In genomic region chr13:25722595-25723525, GRCm38 (mm10) we compare ENCODE assay signal across 22 mouse cellular contexts.
A peak's percentile ranks its signal among the peaks of the same experiment; 100 is the strongest.
DNase-seq lines count a peak whose midpoint lies in the region; ATAC-seq and TF ChIP-seq lines count a peak whose summit lies in the region.
"Had no signal": no experiment of that assay in that cellular context is flagged by ENCODE, and none has a peak within 500 bp of the region (broad histone marks: within the 10 kb centered on the region; RNA-seq: fewer than 3 reads in every experiment).

No protein-coding gene starts in this region.

- TF ChIP-seq CTCF in forebrain, postnatal 0 days (IDR thresholded peaks at IDR 0.05; ENCODE audit: low read depth), result no peak

- H3K27ac ChIP-seq in forebrain, postnatal 0 days (ENCODE audit: low read depth, low read length), result no peak overlapping the region
- H3K27ac ChIP-seq in forebrain, embryonic 10.5 days, result no peak overlapping the region
- 0 out of 2 replicates have a peak overlapping the region, but pooled peaks have one; percentile 26 for H3K27ac ChIP-seq in midbrain, embryonic 12.5 days (replicated peaks)
- H3K27ac ChIP-seq in midbrain, embryonic 10.5 days (replicated peaks), result no peak overlapping the region
- peak overlapping the region; percentile 5; the same call in 1 of the 2 replicates for H3K27ac ChIP-seq in limb, embryonic 12.5 days
- peak overlapping the region; percentile 62 for H3K27ac ChIP-seq in neural tube, embryonic 14.5 days (ENCODE audit: low read depth, low read length)
- H3K27ac ChIP-seq: intestine, embryonic 15.5 days; left cerebral cortex, adult 2 months; liver, embryonic 14.5 days; stomach, embryonic 15.5 days had no signal

- H3K9ac ChIP-seq in forebrain, postnatal 0 days, result no peak overlapping the region
- H3K9ac ChIP-seq in midbrain, embryonic 12.5 days (replicated peaks), result no peak overlapping the region
- no peak overlapping the region for H3K9ac ChIP-seq in limb, embryonic 12.5 days (replicated peaks)
- H3K9ac ChIP-seq in neural tube, embryonic 14.5 days (replicated peaks; ENCODE audit: low read depth, low read length), result no peak overlapping the region
- H3K9ac ChIP-seq: intestine, embryonic 15.5 days; liver, embryonic 14.5 days; stomach, embryonic 15.5 days had no signal

- no peaks in the 10 kb centered on the region for H3K9me3 ChIP-seq in forebrain, postnatal 0 days (ENCODE audit: low read length)
- no peaks in the 10 kb centered on the region for H3K9me3 ChIP-seq in forebrain, embryonic 10.5 days
- no peaks in the 10 kb centered on the region for H3K9me3 ChIP-seq in midbrain, embryonic 12.5 days
- no peaks in the 10 kb centered on the region for H3K9me3 ChIP-seq in midbrain, embryonic 10.5 days (replicated peaks)
- no peaks in the 10 kb centered on the region for H3K9me3 ChIP-seq in limb, embryonic 12.5 days
- no peaks in the 10 kb centered on the region for H3K9me3 ChIP-seq in neural tube, embryonic 14.5 days (ENCODE audit: control insufficient read depth, low read length)
- H3K9me3 ChIP-seq: intestine, embryonic 15.5 days; stomach, embryonic 15.5 days had no signal

- H3K4me1 ChIP-seq in forebrain, postnatal 0 days (ENCODE audit: insufficient read depth), result peaks cover 4% of the 10 kb centered on the region; the same call in 1 of the 2 replicates
- H3K4me1 ChIP-seq in forebrain, embryonic 10.5 days, result no peaks in the 10 kb centered on the region
- peaks cover 3% of the 10 kb centered on the region for H3K4me1 ChIP-seq in midbrain, embryonic 12.5 days
- H3K4me1 ChIP-seq in midbrain, embryonic 10.5 days, result peaks cover 4% of the 10 kb centered on the region
- peaks cover 18% of the 10 kb centered on the region for H3K4me1 ChIP-seq in limb, embryonic 12.5 days (replicated peaks)
- H3K4me1 ChIP-seq in neural tube, embryonic 14.5 days (ENCODE audit: control insufficient read depth, insufficient read depth, low read length), result peaks cover 9% of the 10 kb centered on the region; the same call in 1 of the 2 replicates
- H3K4me1 ChIP-seq: intestine, embryonic 15.5 days; stomach, embryonic 15.5 days had no signal

- ATAC-seq in forebrain, postnatal 0 days, result peak; percentile 29; the same call in 1 of the 2 replicates
- ATAC-seq in midbrain, embryonic 12.5 days (ENCODE audit: low FRiP score, low read depth), result 0 out of 2 replicates have a peak, but pooled peaks have one; percentile 47
- ATAC-seq in limb, embryonic 12.5 days (ENCODE audit: insufficient number of reproducible peaks, insufficient read depth, low FRiP score, low TSS enrichment, low read depth), result no peak
- peak; percentile 87 for ATAC-seq in neural tube, embryonic 14.5 days (ENCODE audit: low read depth)
- ATAC-seq: intestine, embryonic 15.5 days; Patski had no signal

- no peaks in the 10 kb centered on the region for H3K36me3 ChIP-seq in forebrain, postnatal 0 days (ENCODE audit: insufficient read depth)
- no peaks in the 10 kb centered on the region for H3K36me3 ChIP-seq in forebrain, embryonic 10.5 days (replicated peaks)
- no peaks in the 10 kb centered on the region for H3K36me3 ChIP-seq in midbrain, embryonic 12.5 days
- H3K36me3 ChIP-seq in midbrain, embryonic 10.5 days, result no peaks in the 10 kb centered on the region
- H3K36me3 ChIP-seq in limb, embryonic 12.5 days, result no peaks in the 10 kb centered on the region
- no peaks in the 10 kb centered on the region for H3K36me3 ChIP-seq in neural tube, embryonic 14.5 days (ENCODE audit: control insufficient read depth, insufficient read depth, low read length)
- H3K36me3 ChIP-seq: intestine, embryonic 15.5 days; stomach, embryonic 15.5 days had no signal

- 43% methylated on average over 4 of the region's 4 CpGs for WGBS in forebrain, postnatal 0 days
- WGBS in forebrain, embryonic 10.5 days, result 69% methylated on average over 4 of the region's 4 CpGs
- WGBS in midbrain, embryonic 12.5 days, result 54% methylated on average over 4 of the region's 4 CpGs
- WGBS in midbrain, embryonic 10.5 days, result 78% methylated on average over 4 of the region's 4 CpGs
- 31% methylated on average over 4 of the region's 4 CpGs for WGBS in limb, embryonic 12.5 days
- 14% methylated on average over 4 of the region's 4 CpGs for WGBS in neural tube, embryonic 14.5 days

- no peaks in the 10 kb centered on the region for H3K27me3 ChIP-seq in forebrain, postnatal 0 days (ENCODE audit: insufficient read depth, low read length)
- H3K27me3 ChIP-seq in forebrain, embryonic 10.5 days (ENCODE audit: poor library complexity, severe bottlenecking), result no peaks in the 10 kb centered on the region; the same call in 1 of the 2 replicates
- H3K27me3 ChIP-seq in midbrain, embryonic 12.5 days, result no peaks in the 10 kb centered on the region
- H3K27me3 ChIP-seq in midbrain, embryonic 10.5 days (ENCODE audit: low read depth, poor library complexity, severe bottlenecking), result no peaks in the 10 kb centered on the region
- no peaks in the 10 kb centered on the region for H3K27me3 ChIP-seq in limb, embryonic 12.5 days
- no peaks in the 10 kb centered on the region for H3K27me3 ChIP-seq in neural tube, embryonic 14.5 days (ENCODE audit: control insufficient read depth, insufficient read depth, low read length)
- H3K27me3 ChIP-seq: intestine, embryonic 15.5 days; Patski; stomach, embryonic 15.5 days had no signal

- H3K4me2 ChIP-seq in forebrain, postnatal 0 days (ENCODE audit: low read depth), result no peak overlapping the region
- H3K4me2 ChIP-seq in midbrain, embryonic 12.5 days (replicated peaks), result no peak overlapping the region
- H3K4me2 ChIP-seq in limb, embryonic 12.5 days, result no peak overlapping the region
- H3K4me2 ChIP-seq in neural tube, embryonic 14.5 days (ENCODE audit: low read depth, low read length), result no peak overlapping the region
- H3K4me2 ChIP-seq: heart, embryonic 11.5 days; intestine, embryonic 15.5 days; stomach, embryonic 15.5 days had no signal

- DNase-seq in forebrain, postnatal 0 days, result no peak
- DNase-seq in forebrain, embryonic 10.5 days (ENCODE audit: extremely low spot score, low spot score), result no peak
- no peak for DNase-seq in midbrain, embryonic 10.5 days (ENCODE audit: low spot score)
- no peak for DNase-seq in T-cell, adult 2 months (ENCODE audit: low spot score)
- DNase-seq: adrenal gland, postnatal 25 days; cerebellum, postnatal 10 days; gastrocnemius, postnatal 25 days; heart, postnatal 14 days; kidney, postnatal 25 days; right cerebral cortex, postnatal 14 days; thymus, adult 2 months had no signal

- H3K4me3 ChIP-seq in forebrain, postnatal 0 days (ENCODE audit: low read depth, low read length), result no peak overlapping the region
- no peak overlapping the region for H3K4me3 ChIP-seq in forebrain, embryonic 10.5 days
- H3K4me3 ChIP-seq in midbrain, embryonic 12.5 days, result no peak overlapping the region
- no peak overlapping the region for H3K4me3 ChIP-seq in midbrain, embryonic 10.5 days
- H3K4me3 ChIP-seq in limb, embryonic 12.5 days (replicated peaks), result no peak overlapping the region
- no peak overlapping the region for H3K4me3 ChIP-seq in neural tube, embryonic 14.5 days (ENCODE audit: low read depth, low read length)
- H3K4me3 ChIP-seq: erythroblast, embryonic 14.5 days; intestine, embryonic 15.5 days; left cerebral cortex, adult 2 months; myocyte; stomach, embryonic 15.5 days had no signal

Comparison
In these comparisons a context has a peak if more than half of its experiments do, and no peak if none do; other contexts are left out.
1. H3K27ac ChIP-seq: peak in midbrain, embryonic 12.5 days (single experiment), limb, embryonic 12.5 days (single experiment) and neural tube, embryonic 14.5 days (single experiment); none in forebrain, postnatal 0 days (single experiment), forebrain, embryonic 10.5 days (single experiment) and midbrain, embryonic 10.5 days (single experiment).